Mouse (Mus musculus): ENCODE data around the gene Dusp5.

DNA sequence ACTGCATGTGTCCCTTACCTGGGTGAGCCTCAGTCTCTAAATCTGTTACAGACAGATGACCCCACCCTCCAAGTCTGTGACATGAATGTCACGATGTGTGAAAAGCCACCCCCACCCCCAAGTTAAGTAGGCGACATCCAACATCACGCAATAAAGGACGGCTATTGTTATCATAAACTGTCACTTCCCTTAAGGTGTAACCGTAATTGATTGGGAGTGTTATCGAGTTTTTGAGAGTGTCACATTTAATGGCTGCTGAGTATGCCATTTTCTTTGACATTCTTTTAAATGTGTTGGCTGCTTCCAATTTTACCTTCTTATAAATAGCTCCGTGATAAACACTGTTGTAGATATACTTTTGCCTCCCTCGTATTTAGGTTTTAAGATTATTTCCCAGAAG, 9.4 kb upstream of the Dusp5 start:
- no peak for TF ChIP-seq CTCF (conservative IDR thresholded peaks at IDR 0.05; ENCODE audit: insufficient read depth, insufficient read length, low read depth, low read length)
- no peak for TF ChIP-seq POLR2A (IDR thresholded peaks at IDR 0.05; ENCODE audit: low read depth, low read length)
